Mouse (Mus musculus): ENCODE data around the gene Plscr3.

DNA sequence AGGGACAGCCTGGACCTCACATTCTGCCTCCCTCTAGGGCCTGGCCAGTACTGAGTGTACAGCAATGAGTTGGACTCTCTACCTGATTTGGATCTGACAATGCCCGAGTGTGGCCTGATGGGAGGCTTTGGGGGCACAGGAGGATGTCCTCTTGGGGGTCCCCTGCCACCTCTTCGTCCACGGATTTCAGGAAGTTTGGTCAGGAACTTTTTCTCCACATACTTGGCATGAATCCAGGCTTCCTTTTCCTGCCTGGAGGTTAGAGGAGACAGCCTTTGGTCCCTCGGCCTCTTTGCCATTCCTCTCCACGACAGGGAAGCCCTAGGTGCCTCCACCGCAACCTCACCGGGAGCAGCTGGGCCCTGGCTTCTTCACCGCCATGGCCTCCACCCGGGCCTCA lies 38.1 kb downstream of the Plscr3 start:
- no peak for TF ChIP-seq CTCF (IDR thresholded peaks at IDR 0.05; ENCODE audit: borderline replicate concordance, insufficient read depth, low read length)
- TF ChIP-seq POLR2A (IDR thresholded peaks at IDR 0.05; ENCODE audit: low read depth, low read length): no peak

Data from embryonic fibroblast, embryonic 13.5 days (primary cell).